Mouse (Mus musculus) liver, adult 2 months (tissue): ENCODE measurements at regions not wholly inside any gene's neighbourhood (a gene's known extent, or its start where the extent isn't known, plus 50 kb on each side); places are given as distances from the start of the nearest gene placed in this dataset.

Source experiments
- CTCF ChIP-seq: fragments of 200-500 bp; IDR thresholded peaks from 2 replicates; pipeline ENCODE4 v1.5.1; 2011; ENCODE audit warnings: low read depth, low read length, control low read depth
- POLR2A ChIP-seq: fragments of 200-500 bp; IDR thresholded peaks from 2 replicates; pipeline ENCODE4 v1.6.1; 2011; ENCODE audit warnings: low read length, control low read depth; ENCODE audit not compliant: insufficient read depth; ENCODE audit errors: extremely low read depth

DNA sequence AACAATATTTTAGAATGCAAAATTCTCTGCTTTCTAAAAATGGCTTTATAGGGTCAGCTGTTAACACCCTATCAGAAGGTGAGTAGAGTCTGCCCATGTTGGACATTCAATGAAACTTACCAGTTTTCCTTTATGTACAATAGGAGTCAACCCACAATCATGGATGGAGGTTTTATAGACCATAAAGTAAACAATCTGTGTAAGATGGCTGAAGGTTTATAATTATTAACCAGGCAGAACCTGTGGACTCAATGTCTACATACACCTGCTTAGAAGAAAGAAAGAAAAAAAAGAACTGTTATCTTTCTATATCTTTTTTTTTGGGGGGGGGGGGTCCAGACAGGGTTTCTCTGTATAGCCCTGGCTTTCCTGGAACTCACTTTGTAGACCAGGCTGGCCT lies 227.8 kb upstream of the Atp2b1 start:
- TF ChIP-seq POLR2A (no peak), CTCF (no peak)
